Mouse (Mus musculus) thymus, adult 18-20 months (tissue): ENCODE measurements around the gene Apbb2.

ENCODE experiments used
- DNase-seq, 2 experiments: peaks; one replicate each; pipeline ENCODE4 v3.0.0; 2022; ENCODE audit warnings: mixed read lengths in 2 of 2

Apbb2 gene

DNA sequence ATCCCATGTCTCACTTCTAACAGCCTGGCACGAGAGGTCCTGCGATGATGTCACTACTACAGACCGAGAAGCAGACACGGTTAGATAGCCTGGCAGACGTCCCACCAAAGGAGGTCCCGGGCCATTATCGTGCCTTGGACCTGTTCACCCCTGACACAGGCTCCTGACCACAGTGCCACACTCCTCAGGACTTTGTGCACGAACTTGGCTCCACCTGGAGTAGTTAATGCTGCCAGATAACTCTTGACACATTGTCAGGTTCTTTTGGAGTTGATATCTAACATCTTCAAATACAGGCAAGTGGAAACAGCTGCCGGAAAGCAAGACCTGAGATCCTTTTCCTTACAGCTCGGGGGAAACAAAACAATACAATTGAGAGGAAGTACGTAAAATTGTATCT is 148.9 kb downstream of the Apbb2 start:
- DNase-seq = no peak

DNA sequence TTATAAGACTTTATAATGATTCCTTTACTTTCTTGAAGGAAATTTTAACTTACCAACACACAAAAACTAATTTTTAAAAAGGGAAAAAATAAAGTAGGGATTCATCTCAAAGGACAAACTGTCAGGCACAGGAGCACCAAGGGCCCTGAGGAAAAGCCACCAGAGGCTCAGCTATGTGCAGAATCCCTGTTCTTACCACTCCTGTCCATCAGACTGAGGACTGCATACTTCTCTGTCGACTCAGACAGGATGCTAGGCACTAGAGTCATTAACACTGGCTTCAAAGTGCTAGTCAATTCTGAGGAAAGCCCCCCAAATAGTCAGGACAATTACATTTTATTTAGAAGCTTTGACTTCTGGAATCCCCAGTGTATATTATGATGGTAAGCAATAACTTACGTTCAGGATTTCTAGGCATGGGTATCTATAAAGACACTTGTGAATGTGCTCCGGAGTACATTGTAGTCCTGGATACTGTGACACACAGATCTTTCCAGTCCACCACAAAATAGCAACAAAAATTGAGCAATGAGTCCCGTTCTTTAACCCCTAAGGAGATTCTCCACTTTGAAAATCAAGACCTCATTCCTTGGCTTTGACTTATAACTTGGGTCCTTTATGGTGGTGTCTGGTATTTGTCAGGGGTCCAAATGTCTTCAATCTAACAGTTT is 150.1 kb downstream of the Apbb2 start:
- DNase-seq = no peak

DNA sequence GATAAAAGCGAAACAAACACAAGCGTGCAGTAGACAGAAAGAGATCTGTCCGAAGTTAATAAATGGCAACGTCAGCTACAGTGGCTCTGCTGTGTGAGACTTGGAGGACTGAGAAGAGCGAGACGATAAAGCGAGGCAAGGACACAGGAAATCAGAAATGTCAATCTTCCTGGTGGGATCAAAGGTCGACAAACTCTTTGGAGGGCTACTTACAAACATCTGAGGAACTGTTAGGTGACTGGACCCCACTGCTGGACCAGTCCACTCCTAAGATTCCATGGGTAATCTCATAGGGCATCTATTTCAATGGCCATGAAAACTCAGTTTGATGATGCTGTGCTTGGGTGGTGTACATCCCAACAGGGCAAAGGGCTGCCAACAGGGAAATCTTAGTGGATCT is 155.9 kb downstream of the Apbb2 start:
- no peak for DNase-seq

DNA sequence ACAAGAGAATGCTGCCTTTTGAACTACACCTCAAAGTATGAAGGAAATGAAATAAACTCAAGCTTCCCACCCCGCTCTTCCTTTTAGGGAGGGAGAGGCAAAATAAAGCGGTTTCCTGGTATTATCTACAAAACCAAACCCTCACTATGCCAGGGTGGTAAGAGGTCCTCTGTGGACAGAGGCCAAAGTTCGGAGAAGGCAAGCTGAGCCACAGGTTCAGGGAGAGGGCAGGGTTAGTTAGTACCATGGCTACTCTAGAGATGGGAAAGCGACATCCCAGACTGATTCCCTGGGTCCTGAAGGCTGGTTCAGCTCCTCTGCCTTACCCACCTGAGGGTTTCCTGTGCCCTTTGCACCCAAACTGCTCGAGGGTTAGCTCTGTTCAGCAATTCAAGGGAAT is 159.7 kb downstream of the Apbb2 start:
- DNase-seq = no peak

DNA sequence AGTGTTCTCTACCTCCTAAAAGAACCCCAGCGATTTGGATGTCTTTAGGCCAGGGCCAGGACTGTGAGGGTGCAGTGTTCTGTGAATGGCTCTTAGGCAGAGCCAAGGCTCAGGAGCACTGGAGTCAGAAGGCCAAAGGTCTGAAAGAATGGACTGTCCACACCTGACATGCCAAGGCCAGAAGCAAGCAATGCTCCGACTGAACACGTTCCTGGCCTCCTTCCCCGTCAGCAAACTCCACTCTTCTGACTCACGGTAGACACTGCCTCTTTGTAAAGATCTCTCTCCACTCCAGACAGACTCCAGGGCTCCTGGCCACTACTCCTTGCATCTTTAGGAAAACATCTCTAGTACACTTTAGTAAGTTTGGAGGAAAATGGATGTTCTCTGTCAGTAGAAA is 163.3 kb downstream of the Apbb2 start:
- no peak for DNase-seq

DNA sequence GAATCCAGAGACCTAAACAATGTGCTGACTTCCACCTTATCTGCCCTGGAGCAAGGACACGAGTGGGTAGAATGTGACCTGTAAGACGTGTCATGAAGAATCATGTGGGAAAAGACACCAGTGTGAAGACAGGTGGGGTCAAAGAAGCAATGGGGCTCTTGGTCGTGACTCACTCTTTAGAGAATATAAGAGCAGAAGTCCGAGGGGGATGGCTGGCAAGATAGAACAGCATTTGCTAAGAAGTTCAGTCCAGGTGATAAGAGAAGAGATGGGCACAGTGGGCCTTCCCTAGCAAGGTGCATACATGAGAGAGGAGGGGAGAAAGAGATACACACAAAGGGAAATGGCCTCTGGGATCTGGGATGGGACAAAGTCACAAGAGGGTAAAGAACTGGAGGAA is 163.8 kb downstream of the Apbb2 start:
- no peak for DNase-seq

DNA sequence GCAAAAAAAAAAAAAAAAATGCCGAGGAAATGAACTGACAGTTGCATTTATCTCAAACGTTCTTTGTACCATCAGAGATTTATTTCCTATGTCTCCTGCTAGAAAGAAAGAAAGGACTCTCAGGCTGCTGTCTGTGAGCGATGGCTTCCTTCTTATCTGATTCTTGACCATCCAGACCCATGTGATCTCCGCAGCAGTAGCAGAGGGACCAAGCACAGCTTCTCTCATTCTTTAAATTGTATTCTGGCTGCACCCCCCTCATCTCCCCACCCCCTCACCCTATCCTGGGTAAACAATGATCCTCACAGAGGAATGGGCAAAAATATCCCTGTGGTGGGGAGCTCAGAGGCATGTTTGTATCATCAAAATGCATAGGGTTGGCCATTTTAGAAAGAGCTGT is 165.5 kb downstream of the Apbb2 start:
- DNase-seq = no peak

DNA sequence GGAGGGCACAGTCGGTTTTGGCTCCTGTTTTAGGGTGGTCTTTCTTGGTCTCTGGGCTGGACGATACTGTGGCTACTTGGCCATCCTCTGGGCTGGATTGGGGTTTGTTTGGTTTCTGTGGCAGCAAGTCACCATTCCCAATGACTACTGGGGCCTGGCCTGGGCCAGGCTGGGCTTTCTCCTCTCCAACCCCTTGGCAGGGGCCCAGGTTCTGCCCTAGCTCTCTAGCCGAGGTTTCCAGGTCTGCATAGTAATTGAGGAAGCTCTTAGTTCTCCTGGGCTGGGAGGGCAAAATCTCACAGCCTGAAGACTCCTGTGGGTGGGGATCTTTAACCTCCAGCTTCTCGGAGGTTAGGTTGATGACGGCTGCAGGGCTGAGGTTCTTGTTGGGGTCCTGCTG is 167.0 kb downstream of the Apbb2 start:
- DNase-seq = no peak

DNA sequence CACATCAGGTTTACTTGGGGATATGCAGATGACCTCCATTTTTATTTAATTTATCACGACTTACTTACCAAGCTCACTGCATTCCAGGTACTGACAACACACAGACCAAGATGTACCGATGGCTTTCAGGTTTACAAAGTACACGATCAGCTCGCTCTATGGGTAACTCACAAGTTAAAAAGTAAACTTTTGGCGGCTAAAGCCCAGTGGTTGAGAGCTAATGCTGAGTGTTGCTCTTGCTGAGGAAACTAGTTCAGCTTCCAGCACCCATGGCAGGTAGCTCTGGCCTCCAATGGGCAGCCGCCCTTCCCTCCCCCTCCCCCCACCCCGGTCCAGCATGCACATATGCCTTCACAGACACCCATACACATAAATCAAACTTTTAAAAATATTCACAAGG is 173.1 kb downstream of the Apbb2 start:
- no peak for DNase-seq

DNA sequence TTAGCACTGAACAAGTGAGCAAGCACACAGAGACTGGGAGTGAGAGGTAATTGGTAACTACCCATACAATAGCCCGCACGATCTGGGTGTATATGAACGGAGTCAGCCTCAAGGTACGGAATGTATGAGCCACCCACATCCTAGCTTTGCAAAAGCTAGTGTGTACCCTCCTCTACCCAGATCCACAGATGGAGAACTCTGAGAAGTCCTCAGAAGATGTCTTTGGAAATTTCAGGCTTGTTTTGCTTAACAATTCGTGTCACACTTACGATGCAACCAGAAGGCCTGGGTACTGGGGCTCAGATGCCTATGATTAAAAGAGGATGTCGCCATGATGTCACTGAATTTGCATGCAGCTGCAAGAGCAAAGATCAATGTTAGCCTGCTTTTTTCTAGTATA is 176.3 kb downstream of the Apbb2 start:
- DNase-seq = no peak

DNA sequence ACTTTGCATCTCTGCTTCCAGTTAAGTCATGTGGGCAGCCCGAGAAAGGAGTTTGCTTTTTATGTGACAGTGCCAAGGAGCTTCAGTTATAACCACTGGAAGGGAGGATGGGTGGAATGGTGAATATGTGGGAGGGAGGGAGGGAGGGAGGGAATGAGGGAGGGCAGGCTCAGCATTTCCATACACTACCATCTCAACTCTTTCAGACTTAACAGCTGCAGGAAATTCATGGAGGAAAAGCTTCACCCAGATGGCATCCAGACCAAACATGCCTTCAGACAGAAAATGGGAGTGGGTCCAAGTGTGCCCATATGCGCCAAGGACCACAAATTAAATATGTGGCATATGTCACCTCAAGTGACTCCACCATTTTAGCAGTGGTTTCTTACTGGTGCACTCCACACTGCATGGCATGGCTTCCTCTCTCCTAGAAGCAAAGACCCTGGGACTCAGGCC is 181.8 kb downstream of the Apbb2 start:
- no peak for DNase-seq

DNA sequence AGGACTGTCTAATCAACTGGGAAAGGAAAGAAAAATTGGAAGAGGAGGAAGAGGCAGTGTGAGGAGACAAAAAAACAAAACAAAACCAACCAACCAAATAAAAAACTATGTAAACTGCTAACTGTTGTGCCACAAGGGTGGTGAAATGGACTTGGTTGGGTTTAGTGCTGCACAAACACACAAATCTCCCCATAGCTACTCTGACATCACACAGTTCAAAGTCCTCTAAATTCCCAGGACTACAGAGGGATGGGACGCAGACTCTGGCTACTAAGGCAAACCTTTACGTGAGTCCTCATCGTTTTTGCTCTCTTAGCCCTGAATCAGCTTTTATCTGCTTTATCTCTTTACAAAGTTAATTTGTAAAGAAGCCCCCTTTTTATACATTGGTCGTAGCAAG is 183.4 kb downstream of the Apbb2 start:
- no peak for DNase-seq

DNA sequence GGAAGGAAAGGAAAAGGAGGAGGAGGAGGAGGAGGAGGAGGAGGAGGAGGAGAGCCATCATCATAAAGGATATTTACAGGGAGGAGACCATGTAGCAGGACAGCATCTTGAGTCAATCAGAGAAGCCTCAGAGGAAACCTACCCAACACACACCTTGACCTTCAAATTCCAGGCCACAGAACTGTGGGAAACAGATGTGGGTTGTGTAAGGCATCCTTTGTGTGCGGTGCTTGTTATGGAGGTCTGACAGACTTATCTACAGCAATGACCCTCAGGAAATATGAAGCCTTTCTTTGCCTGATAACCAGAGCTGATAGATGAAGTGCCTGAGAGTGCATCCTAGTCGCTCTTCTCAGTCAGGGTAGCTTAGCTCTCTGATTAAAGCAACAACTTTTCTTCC is 189.5 kb downstream of the Apbb2 start:
- no peak for DNase-seq

DNA sequence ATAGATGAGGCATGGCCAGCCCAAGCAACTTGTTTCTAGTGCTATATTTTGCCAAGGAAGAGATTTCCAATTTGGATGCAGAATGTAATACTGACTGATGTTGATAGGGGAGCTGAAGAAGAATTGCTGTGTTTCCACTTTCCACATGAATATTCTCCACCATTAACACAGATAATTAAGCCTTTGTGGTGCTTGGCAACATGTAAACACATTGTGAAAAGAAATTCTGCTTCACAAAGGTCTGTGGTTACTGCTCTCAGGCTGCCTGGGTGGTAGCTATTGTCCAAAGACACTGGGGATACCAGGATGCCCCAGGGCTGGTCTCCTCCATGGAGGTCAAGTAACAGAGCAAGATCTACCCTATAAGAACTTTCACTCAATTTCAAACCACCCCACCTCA is 190.5 kb downstream of the Apbb2 start:
- DNase-seq = no peak

DNA sequence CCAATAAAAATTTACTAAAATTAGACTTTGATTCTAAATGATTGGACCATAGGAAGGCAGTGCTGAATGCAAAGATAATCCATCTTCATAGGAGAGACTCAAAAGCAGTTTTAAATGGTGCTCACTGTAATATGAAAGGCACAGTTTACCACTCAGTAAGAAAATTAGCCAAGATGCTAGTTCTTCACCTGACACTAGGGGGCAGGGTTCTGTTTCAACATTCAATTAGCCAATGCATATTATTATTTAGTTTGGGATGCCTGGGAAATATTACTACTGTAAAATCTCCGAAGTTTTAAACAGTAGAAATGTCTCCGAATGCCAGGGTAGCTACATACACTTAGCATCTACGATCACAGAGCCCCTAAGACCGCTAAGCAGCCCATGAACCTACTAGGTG is 194.7 kb downstream of the Apbb2 start:
- DNase-seq = no peak

DNA sequence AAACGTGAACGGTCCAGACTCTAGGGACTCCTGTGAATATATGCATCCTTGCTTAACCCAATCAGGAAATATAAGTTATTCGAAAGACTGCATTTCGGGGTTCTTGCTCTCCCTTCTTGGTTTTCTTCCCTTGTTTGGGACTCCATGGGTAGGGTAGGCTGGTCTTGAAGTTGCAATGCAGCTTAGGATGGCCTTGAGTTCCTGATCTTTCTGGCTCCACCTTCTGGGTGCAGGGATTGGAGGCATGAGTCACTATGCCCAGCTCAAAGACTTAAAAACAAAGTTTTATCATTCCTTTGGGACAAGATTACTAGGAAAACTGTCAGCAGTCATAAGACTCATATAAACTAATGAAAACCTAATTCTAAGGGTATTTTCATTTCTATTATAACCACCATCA is 195.1 kb downstream of the Apbb2 start:
- no peak for DNase-seq

DNA sequence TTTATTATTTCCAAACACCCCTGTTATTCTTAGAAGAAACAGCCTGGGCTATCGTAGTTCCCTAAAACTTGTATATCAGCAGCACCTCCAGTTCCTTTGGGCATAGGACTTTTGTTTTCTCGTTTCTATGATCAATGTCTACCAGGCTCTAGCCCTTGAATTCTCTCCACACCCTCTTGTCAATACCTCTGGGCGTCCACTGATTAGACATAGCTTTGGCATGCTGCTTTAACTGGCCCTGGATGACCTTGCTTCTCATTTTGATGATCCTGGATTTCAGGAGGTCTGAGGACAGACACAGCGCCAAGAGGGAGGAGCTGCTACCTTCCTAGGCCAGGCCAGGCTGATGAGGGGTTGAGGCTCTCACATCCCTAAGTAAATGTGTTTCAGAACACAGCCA is 196.6 kb downstream of the Apbb2 start:
- no peak for DNase-seq

DNA sequence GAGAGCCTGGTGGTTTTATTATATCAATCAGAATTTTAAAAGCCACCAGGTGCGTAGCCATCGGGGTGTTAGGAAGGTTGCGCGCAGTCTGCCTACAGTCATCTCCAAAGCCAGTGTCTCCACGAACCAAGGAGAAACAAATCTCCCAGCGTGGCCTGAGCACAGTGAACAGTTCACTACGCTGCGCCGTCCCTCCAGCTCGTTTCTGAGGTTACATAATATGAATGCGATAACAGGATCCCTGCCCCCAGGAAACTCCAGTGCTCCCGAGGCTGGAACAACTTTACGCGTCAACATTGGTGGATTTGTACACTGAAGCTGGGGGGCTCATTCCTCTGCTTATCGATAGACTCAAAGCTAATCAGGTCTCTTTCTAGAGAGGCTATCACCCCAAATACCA is 197.4 kb downstream of the Apbb2 start:
- DNase-seq = no peak

DNA sequence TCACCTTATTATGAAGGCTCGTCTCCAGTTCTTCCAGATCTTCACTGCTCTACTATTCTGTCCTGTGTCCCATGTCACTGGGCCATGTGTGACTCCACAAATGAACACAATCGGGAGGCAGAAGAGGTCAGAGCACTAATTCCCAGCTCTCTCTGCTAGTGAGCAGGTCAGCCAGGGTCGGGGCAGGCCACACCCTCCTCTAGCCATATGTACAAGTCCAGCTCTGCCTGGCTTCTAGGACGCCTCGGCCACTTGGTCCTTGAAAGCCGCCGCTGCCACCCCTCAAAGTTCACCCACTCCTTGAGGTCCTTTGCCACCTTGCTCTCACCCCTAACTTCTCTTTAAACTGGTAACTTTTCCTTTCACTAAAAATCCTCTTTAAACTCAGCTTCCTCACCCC is 198.6 kb downstream of the Apbb2 start:
- DNase-seq = no peak

DNA sequence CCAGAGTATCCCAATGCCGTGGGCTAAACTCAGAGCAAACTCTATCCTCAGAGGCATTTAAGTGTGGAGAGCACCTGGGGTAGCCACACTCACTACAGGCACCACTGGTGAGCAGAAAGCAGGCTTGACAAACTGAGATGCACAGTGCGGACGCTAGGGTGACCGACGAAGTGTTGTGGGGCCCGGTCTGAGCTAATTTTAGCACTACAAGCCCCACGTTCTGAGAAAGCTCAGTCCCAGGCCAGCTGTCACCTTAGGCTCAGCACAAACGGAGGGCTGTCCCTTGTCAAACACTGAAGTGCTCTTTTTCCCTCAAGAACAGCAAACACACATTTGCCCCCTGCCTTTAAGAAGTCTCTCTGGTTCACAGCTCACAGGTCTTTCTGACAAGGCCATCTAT is 201.3 kb downstream of the Apbb2 start:
- DNase-seq = no peak

DNA sequence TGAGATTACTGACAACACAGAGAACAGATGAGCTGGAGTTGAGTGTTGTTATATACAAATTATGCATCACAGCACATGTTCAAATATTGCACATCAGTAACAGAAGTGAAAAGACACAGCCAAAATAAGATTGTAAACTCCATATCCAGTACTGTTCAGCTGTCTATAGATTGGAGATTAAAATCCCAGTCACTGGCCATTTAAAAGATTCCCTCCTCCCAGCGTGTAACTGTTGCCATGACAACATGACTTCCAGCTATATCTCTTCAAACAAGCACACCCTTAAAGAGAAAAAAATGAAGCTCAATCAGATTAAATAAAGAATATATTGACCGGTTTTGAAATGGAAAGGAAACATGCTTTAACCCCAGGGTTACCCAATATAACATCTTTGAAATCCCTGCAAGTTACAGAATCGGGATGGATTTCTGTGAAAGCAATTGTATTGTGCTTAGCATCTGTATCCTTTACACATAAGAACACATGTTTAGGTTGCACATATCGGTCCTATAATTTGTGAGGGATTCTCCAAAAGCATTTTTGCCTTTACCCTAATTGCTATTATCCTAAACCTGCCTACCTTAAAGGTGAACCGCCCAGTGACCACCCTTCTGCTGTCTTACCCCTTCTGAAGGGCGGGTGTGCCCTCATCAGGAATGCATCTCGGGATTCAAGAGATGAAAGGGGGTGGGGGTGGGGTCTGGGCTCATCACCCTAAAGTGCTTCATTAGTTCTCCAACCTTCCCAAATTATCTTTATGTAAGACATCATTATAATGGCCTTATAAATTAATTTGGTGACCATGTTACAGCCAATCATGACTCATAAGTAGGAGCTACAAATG is 202.7 kb downstream of the Apbb2 start:
- no peak for DNase-seq

DNA sequence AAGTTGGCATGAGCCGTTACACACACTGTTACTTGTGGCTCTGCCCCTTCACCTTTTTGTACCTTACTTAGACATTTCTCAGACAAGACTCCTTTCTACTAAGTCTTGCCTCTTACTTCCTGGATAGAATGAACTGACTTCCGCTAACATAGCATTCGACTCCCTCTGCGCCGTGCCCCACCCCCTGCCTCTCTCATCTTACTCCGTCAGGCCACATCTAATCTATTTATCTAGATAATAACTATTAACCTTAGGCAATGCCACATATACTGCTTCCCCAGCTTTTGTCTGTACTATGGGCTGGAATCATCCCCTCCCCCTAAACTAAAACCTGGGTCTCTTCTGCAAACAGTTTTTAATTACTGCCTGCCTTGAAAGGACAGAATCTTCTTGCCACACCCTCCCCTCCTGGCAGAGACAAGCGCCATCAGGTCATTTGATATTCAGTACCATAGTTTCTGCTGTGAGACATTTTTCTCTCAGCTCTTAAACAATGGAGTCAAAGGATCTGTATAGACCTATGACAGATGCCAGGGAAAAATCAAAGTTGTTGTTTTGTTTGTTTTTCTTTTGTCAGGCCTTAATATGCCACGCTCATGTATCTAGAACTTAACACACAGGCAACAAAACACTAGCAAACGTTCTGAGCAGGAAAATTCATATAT is 203.4 kb downstream of the Apbb2 start:
- no peak for DNase-seq

DNA sequence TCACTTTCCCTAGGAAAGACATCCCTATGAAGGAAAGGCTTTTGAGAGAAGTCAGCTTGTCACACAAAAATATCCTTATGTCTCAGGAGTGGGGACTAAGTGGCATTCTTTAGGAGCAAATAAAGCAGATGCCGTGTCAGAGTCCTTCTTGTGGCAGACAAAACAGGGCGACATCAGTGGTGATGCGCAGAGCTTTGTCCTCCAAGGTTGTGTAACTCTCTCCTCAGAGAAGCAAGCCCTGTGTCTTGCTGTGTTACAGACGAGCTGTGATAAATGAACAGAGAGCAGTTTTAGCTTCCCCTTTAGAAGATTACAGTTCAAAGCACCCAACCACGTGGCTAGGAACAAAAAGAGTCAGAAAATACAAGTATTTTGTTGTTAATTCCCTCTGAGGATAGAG is 205.2 kb downstream of the Apbb2 start:
- no peak for DNase-seq

DNA sequence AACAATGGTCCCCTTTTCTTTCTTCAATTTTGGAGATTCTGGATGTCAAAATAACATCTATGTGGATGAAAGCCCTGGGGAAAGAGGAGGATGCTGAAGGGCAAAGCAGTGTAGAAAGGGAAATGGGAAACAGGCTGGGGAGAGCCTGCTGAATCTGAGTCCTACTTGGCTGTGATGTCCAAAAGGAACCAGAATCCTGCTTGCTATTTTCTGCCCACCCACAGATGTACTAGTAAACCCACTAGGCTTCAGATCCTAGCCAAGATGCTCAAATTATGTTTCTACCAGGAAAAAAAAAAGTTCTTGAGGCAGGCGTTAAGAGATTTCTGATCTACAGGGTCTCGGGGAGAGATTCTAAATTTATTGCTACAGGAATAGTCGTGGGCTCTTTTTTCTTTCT is 205.8 kb downstream of the Apbb2 start:
- no peak for DNase-seq
